Mouse (Mus musculus) forebrain, embryonic 14.5 days (tissue): ENCODE measurements around the gene Hs6st3. TPM values are rescaled to one million over a fixed set of nuclear protein-coding genes. Genes with fewer than 3 reads are reported as not detected.

Experiments
- ATAC-seq: fragments of 200-750 bp; cut with Nextera tagmentation; 2 replicates; pipeline ENCODE4 v1.8.0; 2017; ENCODE audit warnings: mild to moderate bottlenecking, moderate library complexity
- DNase-seq: peaks from one replicate; pipeline ENCODE4 v3.0.0-alpha.2; 2015; ENCODE audit warnings: low spot score
- H3K27ac ChIP-seq: fragments of 300-500 bp; sonication (generic); 2 replicates; pipeline ENCODE4 v1.5.1; 2014; ENCODE audit warnings: low read depth, mild to moderate bottlenecking, control low read depth, low read length, moderate library complexity
- H3K27me3 ChIP-seq: fragments of 300-500 bp; sonication (generic); replicated peaks from 2 replicates; pipeline ENCODE4 v1.6.1; 2014; ENCODE audit warnings: low read length, control low read depth, mixed read lengths; ENCODE audit not compliant: control insufficient read depth, insufficient read depth
- H3K36me3 ChIP-seq: fragments of 300-500 bp; sonication (generic); 2 replicates; pipeline ENCODE4 v1.6.1; 2014; ENCODE audit warnings: low read length, control low read depth; ENCODE audit not compliant: control insufficient read depth, insufficient read depth
- H3K4me1 ChIP-seq: fragments of 300-500 bp; sonication (generic); 2 replicates; pipeline ENCODE4 v1.6.1; 2014; ENCODE audit warnings: antibody characterized with exemption, low read length, control low read depth; ENCODE audit not compliant: control insufficient read depth, insufficient read depth
- H3K4me2 ChIP-seq: fragments of 300-500 bp; sonication (generic); 2 replicates; pipeline ENCODE4 v1.6.1; 2014; ENCODE audit warnings: mild to moderate bottlenecking, control low read depth, low read length
- H3K4me3 ChIP-seq: fragments of 300-500 bp; sonication (generic); 2 replicates; pipeline ENCODE4 v1.5.1; 2014; ENCODE audit warnings: low read depth, low read length, control low read depth
- H3K9ac ChIP-seq: fragments of 300-500 bp; sonication (generic); 2 replicates; pipeline ENCODE4 v1.6.1; 2014; ENCODE audit warnings: mild to moderate bottlenecking, low read length, control low read depth, moderate library complexity
- H3K9me3 ChIP-seq: fragments of 300-500 bp; sonication (generic); replicated peaks from 2 replicates; pipeline ENCODE4 v1.6.1; 2016; ENCODE audit warnings: low read length, control low read depth, mixed read lengths; ENCODE audit not compliant: control insufficient read depth
- WGBS: fragments of 180-500 bp; shearing (Covaris S2); extraction: QIAGEN DNeasy Blood & Tissue Kit; methylation state at CpG from one replicate; pipeline ENCODE4 v1.1.7; 2014; 5-methylcytosine and 5-hydroxymethylcytosine counted together
- polyA plus RNA-seq: library from polyadenylated mRNA; unstranded; fragments of >200 nt; fragmentation: Nextera tagmentation; extraction: Ambion mirVana; gene quantifications from 2 replicates; pipeline ENCODE4 v1.2.1, GENCODE M21; 2014

Hs6st3 gene
- polyA plus RNA-seq, 1 experiment from 2014 or later, result 0.50 TPM

GRCm38 (mm10) chr14:119215576-119216309 lies 77.6 kb downstream of the Hs6st3 start:
- Histone ChIP-seq H3K4me1 (no peaks in the 10 kb centered on the region), H3K9ac (no peak overlapping the region), H3K36me3 (no peaks in the 10 kb centered on the region), H3K27ac (no peak overlapping the region), H3K4me2 (no peak overlapping the region), H3K27me3 (no peaks in the 10 kb centered on the region), H3K9me3 (no peaks in the 10 kb centered on the region), H3K4me3 (no peak overlapping the region)
- 85% methylated on average over 13 of the region's 13 CpGs for WGBS
- peak; percentile 4 for DNase-seq
- ATAC-seq, result no peak

- Histone ChIP-seq H3K4me2 (no peak overlapping the region), H3K9ac (no peak overlapping the region), H3K4me1 (no peaks in the 10 kb centered on the region), H3K4me3 (no peak overlapping the region), H3K9me3 (no peaks in the 10 kb centered on the region), H3K27ac (no peak overlapping the region), H3K27me3 (no peaks in the 10 kb centered on the region), H3K36me3 (no peaks in the 10 kb centered on the region)
- no peak for ATAC-seq
- WGBS, result 84% methylated on average over 3 of the region's 3 CpGs
- no peak for DNase-seq
Measured at GRCm38 (mm10) chr14:119227709-119228338, 89.7 kb downstream of the Hs6st3 start.

DNA sequence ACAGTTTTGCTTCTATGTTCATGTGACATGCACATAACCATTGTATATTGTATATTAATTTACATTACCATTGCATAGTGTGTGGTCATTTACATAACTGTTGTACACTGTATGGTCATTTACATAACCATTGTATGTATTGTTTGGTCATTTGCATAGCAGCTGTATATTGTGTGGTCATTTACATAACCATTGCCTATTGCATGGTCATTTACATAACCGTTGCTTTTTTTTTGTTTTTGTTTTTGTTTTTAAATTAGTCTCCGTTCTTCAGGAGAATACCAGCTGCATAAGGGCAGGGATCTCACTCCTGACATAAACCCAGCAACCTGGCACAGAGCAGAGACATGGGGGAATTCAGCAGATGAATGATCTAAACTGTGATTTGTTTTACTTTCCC lies 95.5 kb downstream of the Hs6st3 start:
- no peak overlapping the region for H3K9ac ChIP-seq
- no peak overlapping the region for H3K27ac ChIP-seq
- 60% methylated on average over 2 of the region's 2 CpGs for WGBS
- ATAC-seq, result peak; percentile 91
- DNase-seq, result peak; percentile 52
- H3K9me3 ChIP-seq, result no peaks in the 10 kb centered on the region
- H3K4me2 ChIP-seq, result no peak overlapping the region
- H3K27me3 ChIP-seq, result no peaks in the 10 kb centered on the region
- no peaks in the 10 kb centered on the region for H3K36me3 ChIP-seq
- no peaks in the 10 kb centered on the region for H3K4me1 ChIP-seq
- H3K4me3 ChIP-seq, result no peak overlapping the region

- H3K4me1 ChIP-seq, result no peaks in the 10 kb centered on the region
- DNase-seq, result no peak
- ATAC-seq, result no peak
- H3K27ac ChIP-seq, result no peak overlapping the region
- no peak overlapping the region for H3K4me3 ChIP-seq
- H3K36me3 ChIP-seq, result no peaks in the 10 kb centered on the region
- no peak overlapping the region for H3K4me2 ChIP-seq
- 93% methylated on average over 6 of the region's 6 CpGs for WGBS
- H3K9ac ChIP-seq, result no peak overlapping the region
- no peaks in the 10 kb centered on the region for H3K27me3 ChIP-seq
- H3K9me3 ChIP-seq, result no peaks in the 10 kb centered on the region
Measured at GRCm38 (mm10) chr14:119247131-119247530, 109.0 kb downstream of the Hs6st3 start.

DNA sequence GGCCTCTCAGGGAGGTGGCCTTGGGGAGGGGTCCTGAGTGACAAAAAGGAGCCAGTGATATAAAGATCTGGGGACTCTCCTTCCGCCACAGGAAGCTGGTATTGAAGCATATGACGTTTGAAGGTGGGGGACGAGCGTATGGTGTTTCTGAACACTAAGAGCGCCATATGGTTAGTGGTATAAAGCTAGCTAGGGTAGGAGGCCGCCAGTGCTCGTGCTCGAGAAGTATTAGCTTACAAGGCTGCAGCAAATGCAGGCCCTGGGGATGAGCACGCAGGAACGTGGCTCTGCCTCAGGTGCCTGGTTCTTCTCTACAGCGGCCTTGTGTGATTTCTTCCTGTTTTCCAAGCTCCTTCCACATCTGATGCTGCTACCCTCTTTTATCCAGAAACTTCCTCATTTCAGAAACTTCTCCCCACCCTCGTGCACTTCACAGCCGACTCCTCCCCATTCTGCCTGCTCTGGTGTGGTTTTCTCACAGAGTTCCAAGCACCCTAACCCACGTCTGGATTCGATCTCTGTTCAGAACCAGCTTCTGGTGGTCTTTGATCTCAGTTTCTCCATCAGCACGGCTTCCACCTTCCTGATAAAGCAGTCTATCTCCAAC lies 110.0 kb downstream of the Hs6st3 start:
- DNase-seq, result no peak
- H3K4me1 ChIP-seq, result no peaks in the 10 kb centered on the region
- no peaks in the 10 kb centered on the region for H3K36me3 ChIP-seq
- no peak overlapping the region for H3K27ac ChIP-seq
- ATAC-seq, result no peak
- no peak overlapping the region for H3K9ac ChIP-seq
- no peak overlapping the region for H3K4me2 ChIP-seq
- no peaks in the 10 kb centered on the region for H3K27me3 ChIP-seq
- no peak overlapping the region for H3K4me3 ChIP-seq
- no peaks in the 10 kb centered on the region for H3K9me3 ChIP-seq
- 87% methylated on average over 16 of the region's 16 CpGs for WGBS

GRCm38 (mm10) chr14:119250353-119250752 lies 112.2 kb downstream of the Hs6st3 start:
- ATAC-seq (no peak), DNase-seq (no peak)
- H3K4me2 ChIP-seq, result no peak overlapping the region

GRCm38 (mm10) chr14:119255396-119255795 lies 117.3 kb downstream of the Hs6st3 start:
- Histone ChIP-seq H3K9ac (no peak overlapping the region), H3K36me3 (no peaks in the 10 kb centered on the region), H3K9me3 (no peaks in the 10 kb centered on the region), H3K4me3 (no peak overlapping the region), H3K4me2 (no peak overlapping the region), H3K4me1 (no peaks in the 10 kb centered on the region), H3K27ac (no peak overlapping the region), H3K27me3 (no peaks in the 10 kb centered on the region)
- WGBS, result 88% methylated on average over 3 of the region's 3 CpGs
- DNase-seq (no peak), ATAC-seq (no peak)

More at GRCm38 (mm10) chr14:119250353-119250752, 112.2 kb downstream of the Hs6st3 start:
- WGBS, result 84% methylated on average over 10 of the region's 10 CpGs
- no peaks in the 10 kb centered on the region for H3K9me3 ChIP-seq
- no peak overlapping the region for H3K27ac ChIP-seq
- H3K9ac ChIP-seq, result no peak overlapping the region
- H3K27me3 ChIP-seq, result no peaks in the 10 kb centered on the region
- H3K4me3 ChIP-seq, result no peak overlapping the region
- no peaks in the 10 kb centered on the region for H3K4me1 ChIP-seq
- H3K36me3 ChIP-seq, result no peaks in the 10 kb centered on the region

GRCm38 (mm10) chr14:119257072-119257471 lies 118.9 kb downstream of the Hs6st3 start:
- Histone ChIP-seq H3K9me3 (no peaks in the 10 kb centered on the region), H3K4me1 (no peaks in the 10 kb centered on the region), H3K27me3 (no peaks in the 10 kb centered on the region), H3K4me2 (no peak overlapping the region), H3K9ac (no peak overlapping the region), H3K4me3 (no peak overlapping the region), H3K27ac (no peak overlapping the region), H3K36me3 (no peaks in the 10 kb centered on the region)
- 89% methylated on average over 7 of the region's 7 CpGs for WGBS
- no peak for ATAC-seq
- no peak for DNase-seq
